Mouse (Mus musculus): ENCODE results near the gene Exosc2. TPM values are rescaled to one million over a fixed set of nuclear protein-coding genes. Genes with fewer than 3 reads are reported as not detected.

The Exosc2 gene
- polyA plus RNA-seq, 1 experiment from 2014 or later, result 41.3 TPM

Other genes starting within 250 kb of the Exosc2 start
- 10.4 and 12.5 TPM in 2 replicates for gene Ass1, start 200.5 kb upstream of the Exosc2 start, polyA plus RNA-seq (2015; fragmentation: Nextera tagmentation; extraction: Ambion mirVana)
- 43.4 and 44.6 TPM in 2 replicates for gene Fubp3, start 98.1 kb upstream of the Exosc2 start, polyA plus RNA-seq (2015; fragmentation: Nextera tagmentation; extraction: Ambion mirVana)
- gene Prdm12, start 30.7 kb upstream of the Exosc2 start, polyA plus RNA-seq (2015; fragmentation: Nextera tagmentation; extraction: Ambion mirVana), result not detected in 2 replicates
- gene Abl1, start 17.7 kb downstream of the Exosc2 start, polyA plus RNA-seq (2015; fragmentation: Nextera tagmentation; extraction: Ambion mirVana), result 25.2 and 27.9 TPM in 2 replicates
- 0.05 and 0.09 TPM in 2 replicates for gene Qrfp, start 139.9 kb downstream of the Exosc2 start, polyA plus RNA-seq (2015; fragmentation: Nextera tagmentation; extraction: Ambion mirVana)
- gene Fibcd1, start 175.3 kb downstream of the Exosc2 start, polyA plus RNA-seq (2015; fragmentation: Nextera tagmentation; extraction: Ambion mirVana), result 0.08 TPM in 1 of 2 replicates, not detected in the other
- 0.32 and 0.43 TPM in 2 replicates for gene Lamc3, start 216.6 kb downstream of the Exosc2 start, polyA plus RNA-seq (2015; fragmentation: Nextera tagmentation; extraction: Ambion mirVana)